ENCODE assay signal across 16 mouse cellular contexts in the genomic region with DNA sequence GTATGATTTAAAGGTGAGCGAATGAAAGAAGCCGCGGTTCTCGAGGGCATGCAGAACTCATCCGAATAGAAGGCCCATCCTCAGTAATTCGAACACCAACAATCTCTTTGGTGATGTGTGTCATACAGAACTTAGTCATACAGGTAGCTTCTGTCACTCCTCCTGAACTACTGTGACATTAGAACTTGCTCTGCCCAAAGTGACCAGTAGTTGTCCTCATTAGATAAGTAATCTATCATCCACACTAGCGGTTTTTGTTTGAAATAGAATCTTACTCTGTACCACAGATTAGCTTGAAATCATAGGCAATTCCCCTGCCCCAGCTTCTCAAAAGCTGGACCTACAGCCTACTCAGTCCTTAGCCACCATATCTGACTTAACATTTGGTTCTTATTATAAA.
DNase-seq lines count a peak whose midpoint lies in the region; ATAC-seq and TF ChIP-seq lines count a peak whose summit lies in the region.
"Had no signal": no experiment of that assay in that cellular context is flagged by ENCODE, and none has a peak within 500 bp of the region (broad histone marks: within the 10 kb centered on the region; RNA-seq: fewer than 3 reads in every experiment).

No protein-coding gene starts in this region.

- no peak overlapping the region for H3K27ac ChIP-seq in left cerebral cortex, adult 2 months
- H3K27ac ChIP-seq in embryonic facial prominence, embryonic 10.5 days (replicated peaks) = no peak overlapping the region
- H3K27ac ChIP-seq: forebrain, embryonic 15.5 days; hindbrain, embryonic 13.5 days; liver, embryonic 12.5 days had no signal

- intact Hi-C loops in left cerebral cortex, adult 2 months (cut with DNase I) = no loop called here

- no peak for DNase-seq in left cerebral cortex, adult 2 months (ENCODE audit: extremely low spot score in 1 of 2, low spot score in 2 of 2)
- no peak for DNase-seq in left cerebral cortex, adult 18-20 months (ENCODE audit: low spot score in 2 of 2)
- DNase-seq in CD4-positive, CD25-positive, alpha-beta regulatory T cell, adult 2 months (ENCODE audit: low read depth, low spot score) = peak; percentile 44
- no peak for DNase-seq in Patski (ENCODE audit: low read depth, low spot score)
- DNase-seq in naive thymus-derived CD4-positive, alpha-beta T cell, adult 2 months (ENCODE audit: low read depth) = peak; percentile 49
- no peak for DNase-seq in adrenal gland, postnatal 36 days
- no peak for DNase-seq in embryonic facial prominence, embryonic 10.5 days (ENCODE audit: low spot score)
- DNase-seq: cerebellum, adult 11 months; cerebellum, postnatal 36 days; heart, adult 11 months; kidney, adult 18-20 months; lung, postnatal 10 days; spleen, adult 18-20 months had no signal

- in situ Hi-C loops in Patski (cut with MboI; ENCODE audit: low pct_unique_long_range_greater_than_20kb) = no loop called here

- no peaks in the 10 kb centered on the region for H3K36me3 ChIP-seq in embryonic facial prominence, embryonic 10.5 days (replicated peaks)
- H3K36me3 ChIP-seq: forebrain, embryonic 15.5 days; hindbrain, embryonic 13.5 days; liver, embryonic 12.5 days had no signal

- no peaks in the 10 kb centered on the region for H3K9me3 ChIP-seq in embryonic facial prominence, embryonic 10.5 days
- H3K9me3 ChIP-seq: forebrain, embryonic 15.5 days; hindbrain, embryonic 13.5 days; liver, embryonic 12.5 days had no signal

- ATAC-seq in Patski = no peak
- ATAC-seq: forebrain, embryonic 15.5 days; liver, embryonic 12.5 days had no signal

- POLR2A ChIA-PET in Patski (lab: Charles Lee) = no interaction called here

- H3K4me3 ChIP-seq in left cerebral cortex, adult 2 months = no peak overlapping the region
- no peak overlapping the region for H3K4me3 ChIP-seq in embryonic facial prominence, embryonic 10.5 days
- H3K4me3 ChIP-seq: forebrain, embryonic 15.5 days; hindbrain, embryonic 13.5 days; liver, embryonic 12.5 days had no signal

- CTCF ChIA-PET in Patski (lab: Charles Lee) = interaction anchor here (0.6 kb wide), 1 partner anchor 247 kb away, joined by 3 read pairs; no protein-coding TSS in a partner anchor

- H3K4me1 ChIP-seq in embryonic facial prominence, embryonic 10.5 days = no peaks in the 10 kb centered on the region
- H3K4me1 ChIP-seq: forebrain, embryonic 15.5 days; hindbrain, embryonic 13.5 days; liver, embryonic 12.5 days had no signal

- H3K27me3 ChIP-seq in Patski = peaks cover 38% of the 10 kb centered on the region
- H3K27me3 ChIP-seq in embryonic facial prominence, embryonic 10.5 days (replicated peaks; ENCODE audit: low read depth, poor library complexity, severe bottlenecking) = no peaks in the 10 kb centered on the region
- H3K27me3 ChIP-seq: forebrain, embryonic 15.5 days; hindbrain, embryonic 13.5 days; liver, embryonic 12.5 days had no signal

- 90% methylated on average over 7 of the region's 7 CpGs for WGBS in embryonic facial prominence, embryonic 10.5 days

- TF ChIP-seq CTCF in left cerebral cortex, adult 2 months (IDR thresholded peaks at IDR 0.05) = peak; percentile 4
- peak; percentile 43 for TF ChIP-seq CTCF in Patski (IDR thresholded peaks at IDR 0.05)

Comparison
In these comparisons a context has a peak if more than half of its experiments do, and no peak if none do; other contexts are left out.
1. DNase-seq: peak in CD4-positive, CD25-positive, alpha-beta regulatory T cell, adult 2 months (single experiment) and naive thymus-derived CD4-positive, alpha-beta T cell, adult 2 months (single experiment); none in left cerebral cortex, adult 2 months (0 of 2), left cerebral cortex, adult 18-20 months (0 of 2), Patski (single experiment), adrenal gland, postnatal 36 days (0 of 2) and embryonic facial prominence, embryonic 10.5 days (single experiment).